Mouse (Mus musculus): ENCODE results near the gene Pus3.

DNA sequence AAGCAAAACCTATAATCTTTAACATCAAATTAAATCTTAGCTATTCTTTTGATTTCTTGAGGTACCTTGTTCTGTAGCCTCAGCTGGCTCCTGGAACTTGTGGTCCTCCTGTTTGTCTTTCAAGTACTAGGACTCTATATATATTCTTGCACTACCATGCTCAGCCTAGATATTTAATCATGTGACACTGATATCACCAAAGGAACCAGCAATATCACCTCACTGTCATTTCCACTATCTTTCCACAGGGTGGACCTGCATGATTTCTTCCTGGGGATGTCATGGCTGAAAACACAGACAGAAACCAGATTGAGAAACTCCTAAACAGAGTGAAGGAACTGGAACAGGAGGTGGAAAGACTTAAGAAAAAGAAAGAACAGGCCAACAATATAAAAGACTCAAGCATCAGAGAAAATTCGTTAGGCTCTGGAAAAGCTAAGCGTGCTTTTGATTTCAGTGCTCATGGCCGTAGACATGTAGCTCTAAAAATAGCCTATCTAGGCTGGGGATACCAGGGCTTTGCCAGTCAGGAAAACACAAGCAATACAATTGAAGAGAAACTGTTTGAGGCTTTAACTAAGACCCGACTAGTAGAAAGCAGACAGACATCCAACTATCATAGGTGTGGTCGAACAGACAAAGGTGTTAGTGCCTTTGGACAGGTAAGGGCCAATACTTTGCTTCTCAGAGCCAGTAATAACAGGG, 6.3 kb downstream of the Pus3 start:
- TF ChIP-seq CTCF (IDR thresholded peaks at IDR 0.05; ENCODE audit: control insufficient read depth, insufficient read depth, insufficient read length) (no peak), USF1 (IDR thresholded peaks at IDR 0.05; ENCODE audit: low read depth) (no peak), MYOG (IDR thresholded peaks at IDR 0.05; ENCODE audit: control insufficient read depth, extremely low read depth, insufficient read length) (no peak), MAX (IDR thresholded peaks at IDR 0.05) (no peak), MYOD1 (IDR thresholded peaks at IDR 0.05; ENCODE audit: control insufficient read depth, insufficient read length, low read depth) (no peak), CEBPB (IDR thresholded peaks at IDR 0.05; ENCODE audit: low read depth) (no peak), FOSL1 (IDR thresholded peaks at IDR 0.05; ENCODE audit: insufficient read depth, low read length, poor library complexity, severe bottlenecking) (no peak)

Data from C2C12 (cell line).